Mouse (Mus musculus): Measurements from ENCODE around the gene Gm17304.

Gene Gm17304

GRCm38 (mm10) chr5:106622193-106622592 lies 13.3 kb downstream of the Gm17304 start:
- intact Hi-C loops (cut with DNase I), result no loop called here

GRCm38 (mm10) chr5:106623337-106623736 lies 14.4 kb downstream of the Gm17304 start:
- intact Hi-C loops (cut with DNase I), result no loop called here

- intact Hi-C loops (cut with DNase I), result no loop called here
Observed at GRCm38 (mm10) chr5:106628369-106629149, 19.7 kb downstream of the Gm17304 start.

- intact Hi-C loops (cut with DNase I), result no loop called here
Observed at GRCm38 (mm10) chr5:106636423-106636946, 27.6 kb downstream of the Gm17304 start.

GRCm38 (mm10) chr5:106639627-106640026 lies 30.7 kb downstream of the Gm17304 start:
- intact Hi-C loops (cut with DNase I), result no loop called here

- intact Hi-C loops (cut with DNase I), result no loop called here
Observed at GRCm38 (mm10) chr5:106640235-106640809, 31.4 kb downstream of the Gm17304 start.

GRCm38 (mm10) chr5:106641876-106642275 lies 33.0 kb downstream of the Gm17304 start:
- intact Hi-C loops (cut with DNase I), result no loop called here

- intact Hi-C loops (cut with DNase I), result no loop called here
Observed at GRCm38 (mm10) chr5:106643434-106643833, 34.5 kb downstream of the Gm17304 start.

GRCm38 (mm10) chr5:106649441-106649840 lies 40.5 kb downstream of the Gm17304 start:
- intact Hi-C loops (cut with DNase I), result loop anchor here (5.0 kb wide), 1 partner anchor 282 kb away; no protein-coding TSS in a partner anchor

- intact Hi-C loops (cut with DNase I), result loop anchor here (5.0 kb wide), 1 partner anchor 283 kb away; no protein-coding TSS in a partner anchor
Observed at GRCm38 (mm10) chr5:106649995-106650394, 41.1 kb downstream of the Gm17304 start.

GRCm38 (mm10) chr5:106652220-106652753 lies 43.4 kb downstream of the Gm17304 start:
- intact Hi-C loops (cut with DNase I), result no loop called here

- intact Hi-C loops (cut with DNase I), result no loop called here
Observed at GRCm38 (mm10) chr5:106652790-106653328, 44.0 kb downstream of the Gm17304 start.

Data from adrenal gland (tissue).